Mouse (Mus musculus) testis, postnatal 10 days (tissue): ENCODE measurements around the gene Olfr826.
"Not testable (repeated sequence)": the region's sequence is repeated elsewhere in the genome, so short reads cannot be mapped to it uniquely, and the experiment has no call there.

Experiments
- DNase-seq: peaks from one replicate; pipeline ENCODE4 v3.0.0; 2021; ENCODE audit warnings: low spot score

Gene Olfr826

DNA sequence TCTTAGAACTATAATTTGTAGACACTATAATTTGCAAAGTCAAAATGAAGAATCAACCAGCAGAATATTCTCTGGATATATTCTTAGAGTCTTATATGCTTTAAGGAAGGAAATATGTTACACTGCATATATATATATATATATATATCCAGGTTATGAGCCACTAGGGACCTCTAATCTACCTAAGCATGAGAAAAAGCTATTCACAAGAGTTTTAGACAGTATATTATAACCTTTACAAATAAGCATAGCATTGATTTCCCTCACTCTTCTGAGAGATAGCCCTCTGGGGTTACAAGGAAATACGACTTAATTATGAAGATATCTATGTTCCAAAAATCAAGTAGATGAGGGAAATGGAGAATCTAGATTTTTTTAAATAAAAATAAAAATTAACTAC lies at the start of gene Olfr826:
Gene Olfr826, minus strand, starts transcription at position 101 of the 400 bp plus-strand sequence.
- no peak for DNase-seq

DNA sequence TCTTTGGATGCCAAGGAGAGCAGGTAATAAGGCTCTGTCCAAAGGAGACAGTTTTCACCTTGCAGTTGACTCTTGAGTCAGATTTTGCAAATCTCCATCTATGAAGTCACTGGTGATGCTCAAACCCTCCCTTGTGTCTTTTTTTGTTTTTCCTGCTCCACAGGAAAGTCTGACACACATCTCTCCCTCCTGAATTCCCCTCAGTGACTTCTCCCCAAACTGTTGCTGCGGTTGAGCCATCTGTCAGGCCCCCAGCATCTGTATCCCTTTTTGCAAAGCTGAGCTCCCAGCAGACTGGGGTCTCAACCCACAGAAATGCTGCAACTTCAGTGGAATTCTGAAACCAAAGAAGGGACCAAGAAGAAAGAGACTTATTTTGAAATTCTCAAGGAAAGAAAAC lies 48.1 kb upstream of the Olfr826 start:
- DNase-seq = no peak

DNA sequence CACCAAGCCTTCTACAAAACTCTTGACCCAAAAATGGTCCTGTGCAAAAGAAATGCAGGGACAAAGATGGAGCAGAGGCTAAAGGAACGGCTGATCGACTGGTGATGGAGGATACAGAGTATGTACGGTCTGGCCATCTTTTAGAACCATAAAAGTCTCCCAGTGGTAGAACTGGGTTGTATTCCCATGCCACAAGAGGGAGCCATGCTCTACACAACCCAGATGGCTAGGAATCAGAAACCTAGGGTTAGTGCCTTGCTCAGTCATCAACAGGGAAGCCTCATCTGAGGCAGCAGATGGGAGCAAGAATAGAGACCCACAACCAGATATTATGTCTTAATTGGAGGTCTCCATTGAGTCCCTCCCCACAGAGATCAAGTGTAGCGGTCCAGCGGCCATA lies 45.6 kb upstream of the Olfr826 start:
- DNase-seq = no peak

DNA sequence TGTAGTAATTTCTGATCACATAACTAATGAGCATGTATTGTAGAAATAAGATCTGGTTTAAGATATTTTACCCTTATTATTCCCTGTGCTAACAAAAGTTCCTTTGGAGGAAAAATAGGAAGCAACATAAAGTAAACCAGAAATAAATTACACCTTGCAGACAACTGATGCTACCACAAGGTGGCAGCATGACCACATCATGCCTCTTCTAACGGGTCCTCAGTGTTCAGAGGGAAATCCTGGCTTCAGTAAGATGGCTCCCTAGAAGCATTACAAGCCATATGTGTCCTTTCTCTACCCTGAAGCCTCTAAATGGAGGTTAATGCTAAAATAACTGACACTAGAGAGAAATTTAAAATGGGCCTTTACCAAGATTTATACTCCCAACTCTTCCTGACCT lies 44.3 kb upstream of the Olfr826 start:
- peak; percentile 57 for DNase-seq

DNA sequence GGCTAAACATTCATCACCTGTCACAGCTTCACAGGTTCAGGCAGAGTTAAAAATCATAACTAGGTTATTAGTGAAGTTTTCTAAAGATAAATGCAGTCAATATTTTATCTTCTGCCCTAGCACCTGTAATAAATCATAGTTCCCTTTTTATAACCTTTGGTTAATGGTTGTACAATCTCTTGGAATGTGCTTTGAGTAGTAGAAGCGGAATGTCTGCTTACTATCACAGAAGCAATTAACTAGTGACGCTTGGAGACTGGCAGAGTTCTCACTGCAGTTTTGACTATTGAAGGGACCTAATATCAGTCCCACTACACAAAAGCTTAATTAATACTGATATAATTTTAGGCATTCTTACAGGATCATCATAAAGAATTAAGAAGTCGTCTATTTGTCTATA lies 41.0 kb upstream of the Olfr826 start:
- no peak for DNase-seq

DNA sequence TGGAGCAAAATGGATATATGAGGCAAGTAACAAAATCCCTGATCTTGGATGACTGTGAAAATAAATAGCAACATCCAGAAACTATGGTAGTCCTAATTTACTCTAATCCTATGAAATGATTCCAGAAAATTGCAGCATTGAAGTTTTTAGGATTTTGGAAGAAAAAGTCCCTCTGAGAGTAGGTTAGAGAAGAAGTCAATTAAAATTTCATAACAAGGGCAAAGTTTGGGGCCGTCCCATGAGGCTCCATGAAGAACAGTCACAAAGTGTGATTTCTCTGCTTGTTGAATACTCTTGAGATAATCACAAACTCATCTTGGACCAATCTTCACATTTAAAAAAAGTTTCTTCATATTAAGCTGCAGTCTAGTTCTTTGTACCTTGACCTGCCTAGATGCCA lies 30.3 kb upstream of the Olfr826 start, which contains the start of gene Olfr827:
Gene Olfr827, minus strand, starts transcription at position 101 of the 400 bp plus-strand sequence.
- DNase-seq = no peak

DNA sequence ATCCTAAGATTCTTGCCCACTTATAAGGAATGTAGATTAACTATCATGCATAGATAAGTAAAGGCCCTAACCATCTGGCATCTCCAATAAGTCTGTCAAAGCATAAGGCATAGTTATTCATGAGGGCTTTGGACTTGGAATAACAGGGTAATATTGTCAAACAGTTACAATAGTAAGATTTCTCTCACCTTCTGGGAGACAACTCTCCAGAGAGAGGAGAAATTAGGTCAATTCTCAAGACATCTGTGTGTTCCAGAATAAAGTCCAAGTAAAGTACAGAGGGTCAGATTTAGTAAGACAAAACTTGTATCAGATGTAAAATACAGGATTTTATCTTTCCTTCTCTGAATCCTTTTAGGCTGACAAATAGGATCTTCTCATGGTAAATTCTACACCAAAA lies 17.3 kb downstream of the Olfr826 start, which contains the start of gene Olfr825:
Gene Olfr825, minus strand, starts transcription at position 101 of the 400 bp plus-strand sequence.
- no peak for DNase-seq

DNA sequence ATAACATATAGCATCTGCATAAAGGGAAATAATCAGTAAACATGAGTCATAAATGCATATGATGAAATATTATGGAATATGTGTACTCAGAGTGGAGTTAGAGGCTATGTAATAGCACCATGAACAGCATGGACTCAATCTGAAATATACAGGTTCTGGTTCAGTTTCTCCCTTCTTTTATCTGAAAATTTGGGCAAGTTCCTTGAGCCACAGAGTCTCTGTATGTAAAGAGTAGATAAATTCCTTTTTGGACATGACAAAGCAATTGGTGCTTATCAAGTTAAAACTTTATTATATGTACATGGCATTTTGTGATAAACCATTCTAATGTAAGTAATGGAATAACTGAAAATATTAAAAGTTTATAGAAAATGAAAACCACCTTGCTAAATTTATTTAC lies 18.8 kb downstream of the Olfr826 start:
- no peak for DNase-seq

DNA sequence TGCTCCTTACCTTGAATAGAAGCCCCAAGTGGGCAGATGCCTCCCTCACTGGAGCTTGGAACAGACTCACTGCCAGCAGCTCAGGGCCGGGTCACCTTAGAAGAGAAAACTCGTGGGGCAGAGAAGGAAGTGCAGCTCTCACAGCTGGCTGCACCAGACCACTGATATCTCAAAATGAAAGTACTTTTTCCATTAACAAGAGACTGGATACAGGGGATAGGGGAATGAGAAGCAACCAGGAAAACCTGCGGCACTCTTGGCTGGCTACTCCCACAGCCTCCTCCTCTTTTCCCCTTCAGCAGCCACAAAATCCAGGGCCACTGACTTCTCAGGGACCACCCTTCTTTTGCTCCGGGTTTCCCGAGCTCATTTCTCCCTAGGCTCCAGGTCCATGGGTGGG lies 39.9 kb downstream of the Olfr826 start:
- no peak for DNase-seq

DNA sequence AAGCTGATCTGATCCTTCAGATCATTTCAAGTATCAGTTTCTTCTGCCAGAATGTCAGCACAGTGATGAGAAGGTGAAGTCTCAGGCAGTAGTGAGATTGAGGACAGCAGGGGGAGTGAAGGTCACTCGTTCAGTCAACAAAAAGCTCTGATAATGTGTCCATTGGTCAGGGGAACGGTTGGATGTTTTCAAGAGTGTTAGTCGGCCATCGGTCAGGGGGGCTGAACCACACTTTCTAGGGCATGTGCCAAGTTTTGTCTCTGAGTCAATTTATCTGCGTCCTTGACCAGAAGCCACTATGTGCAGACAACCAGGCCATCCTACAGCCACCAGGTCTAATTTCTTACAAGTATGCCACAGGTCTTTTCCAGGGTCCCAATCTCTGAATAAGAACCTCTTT lies 41.5 kb downstream of the Olfr826 start:
- DNase-seq = not testable (repeated sequence)

DNA sequence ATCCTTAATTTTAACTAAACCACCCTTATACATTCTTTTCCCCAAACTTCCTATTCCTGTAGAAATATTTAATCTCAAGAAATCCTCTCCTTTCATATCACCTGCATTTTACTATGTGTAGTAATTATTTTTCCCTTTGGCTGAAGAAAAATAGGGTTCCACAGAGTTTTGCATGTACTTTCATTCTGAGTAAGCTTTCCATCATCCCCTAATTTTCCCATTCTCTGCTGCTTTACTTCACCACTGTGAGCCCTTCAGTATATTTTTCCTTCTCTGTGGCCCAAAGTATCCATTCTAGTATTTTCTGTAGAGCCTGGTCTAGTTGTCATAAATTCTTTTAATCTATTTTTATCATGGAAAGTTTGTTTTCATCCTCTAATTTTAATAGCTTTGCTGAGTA lies 49.2 kb downstream of the Olfr826 start:
- no peak for DNase-seq

DNA sequence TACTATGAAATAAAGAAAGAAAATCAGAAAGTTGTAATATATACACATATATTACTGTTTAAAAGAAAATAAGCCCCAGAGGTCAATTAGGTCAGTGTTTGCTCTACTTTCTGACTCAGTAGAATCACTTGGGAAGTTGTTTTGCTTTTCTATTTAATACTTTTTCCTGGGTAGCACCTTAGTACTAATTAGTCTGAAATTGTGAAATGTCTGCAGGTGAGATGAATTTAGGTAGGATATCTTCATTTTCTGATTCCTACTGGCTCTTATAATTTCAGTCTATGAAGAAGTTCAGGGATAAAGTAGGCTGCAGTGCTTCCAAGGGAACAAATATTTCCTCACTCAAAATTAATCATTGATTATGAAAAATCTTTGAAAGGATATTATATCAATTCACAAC lies 54.1 kb downstream of the Olfr826 start, which contains the start of gene Olfr824:
Gene Olfr824, minus strand, starts transcription at position 101 of the 400 bp plus-strand sequence.
- not testable (repeated sequence) for DNase-seq
